Mouse (Mus musculus): Measurements from ENCODE around the gene Rbfox3. TPM values are rescaled to one million over a fixed set of nuclear protein-coding genes. Genes with fewer than 3 reads are reported as not detected.

Rbfox3 gene
- total RNA-seq, 2 experiments from 2014 or later: 0.26 to 0.63 TPM

- DNase-seq: no peak
These were observed 407.8 kb downstream of the Rbfox3 start for GRCm38 (mm10) chr11:118503418-118504179.

DNA sequence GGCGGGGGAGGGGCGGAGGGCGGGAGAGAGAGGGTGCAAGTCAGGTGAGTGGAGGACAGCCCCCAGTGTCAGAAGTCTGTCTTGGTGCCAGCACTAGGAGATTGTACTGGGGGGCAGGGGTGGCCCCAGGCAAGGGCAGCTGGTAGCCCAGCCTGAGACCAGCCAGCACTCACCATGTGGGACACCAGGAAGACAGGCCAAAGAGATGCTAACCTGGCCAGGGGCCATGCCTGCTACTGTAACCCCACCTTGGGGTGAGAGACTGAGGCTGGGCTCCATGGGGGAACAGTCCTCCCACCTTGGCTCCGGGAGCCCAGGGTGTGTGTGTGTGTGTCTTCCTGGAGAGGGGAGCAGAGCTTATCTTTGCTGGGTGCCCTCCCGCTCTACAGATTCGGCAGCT, 408.4 kb downstream of the Rbfox3 start:
- no peak for DNase-seq

DNA sequence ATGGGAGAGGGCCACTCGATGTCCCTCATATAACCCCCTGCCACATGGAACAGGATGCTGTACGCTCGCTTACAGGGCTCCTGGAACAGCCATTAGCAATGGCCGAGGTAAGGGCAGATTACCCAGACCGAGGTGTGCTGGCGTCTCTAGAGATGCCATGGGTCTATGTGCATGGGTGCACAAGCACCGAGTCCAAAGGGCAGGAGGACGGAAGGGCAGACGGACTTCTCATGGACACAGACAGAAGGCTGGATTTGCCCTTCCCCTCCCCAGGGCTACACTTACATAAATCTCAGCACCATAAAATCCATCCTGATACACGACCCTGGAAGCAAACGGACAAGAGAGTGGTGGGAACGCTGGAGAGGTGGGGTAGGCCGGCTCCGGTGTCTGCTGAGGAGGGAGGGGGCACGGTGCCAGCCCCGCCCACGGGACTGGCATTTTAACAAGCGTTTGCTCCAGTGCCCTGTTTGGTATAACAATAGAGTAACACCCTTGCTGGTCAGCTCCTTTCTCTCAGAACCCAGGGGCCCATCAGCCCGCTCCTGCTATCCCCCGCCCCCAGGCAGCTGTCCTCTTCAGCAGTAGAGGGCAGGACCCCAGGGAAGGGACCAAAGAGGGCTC, 415.2 kb downstream of the Rbfox3 start:
- DNase-seq: no peak

DNA sequence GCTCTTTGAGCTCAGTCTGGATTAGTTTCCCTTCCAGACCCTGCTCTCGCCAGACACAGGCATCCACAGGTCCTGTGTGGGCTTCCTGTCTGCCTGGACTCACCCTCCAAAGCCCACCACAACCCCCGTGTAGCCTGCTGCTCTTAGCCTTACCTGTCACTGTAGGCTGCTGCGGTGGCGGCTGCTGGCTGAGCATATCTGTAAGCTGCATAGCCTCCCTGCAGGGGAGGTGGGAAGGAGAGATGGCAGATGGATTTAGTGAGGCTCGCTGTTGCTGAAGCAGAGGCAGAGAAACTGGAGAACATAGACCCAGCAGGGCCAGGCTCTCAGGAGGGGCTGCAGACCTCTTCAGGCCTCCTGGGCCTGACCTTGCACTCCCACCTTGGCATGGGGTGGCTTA, 416.3 kb downstream of the Rbfox3 start:
- no peak for DNase-seq

GRCm38 (mm10) chr11:118494001-118494737, 417.2 kb downstream of the Rbfox3 start:
- DNase-seq: no peak

DNA sequence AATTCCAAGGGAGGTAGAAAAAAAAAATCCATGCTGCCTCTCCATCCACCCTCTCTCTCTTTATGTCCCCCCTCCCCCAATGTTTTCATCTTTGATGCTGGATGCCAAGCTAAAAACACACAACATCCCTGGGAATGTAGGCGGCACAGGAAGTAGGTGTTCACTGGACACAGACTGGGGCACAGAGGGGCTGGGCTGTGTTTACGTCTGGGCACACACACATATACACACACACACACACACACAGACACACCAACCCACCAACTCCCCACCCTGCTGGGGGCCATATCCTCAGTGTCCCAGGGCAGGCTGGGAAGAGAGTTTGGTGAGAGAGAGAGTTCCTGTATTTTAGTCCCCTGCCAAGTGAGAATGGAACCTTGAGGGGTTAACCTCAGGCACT, 417.9 kb downstream of the Rbfox3 start:
- DNase-seq: no peak

DNA sequence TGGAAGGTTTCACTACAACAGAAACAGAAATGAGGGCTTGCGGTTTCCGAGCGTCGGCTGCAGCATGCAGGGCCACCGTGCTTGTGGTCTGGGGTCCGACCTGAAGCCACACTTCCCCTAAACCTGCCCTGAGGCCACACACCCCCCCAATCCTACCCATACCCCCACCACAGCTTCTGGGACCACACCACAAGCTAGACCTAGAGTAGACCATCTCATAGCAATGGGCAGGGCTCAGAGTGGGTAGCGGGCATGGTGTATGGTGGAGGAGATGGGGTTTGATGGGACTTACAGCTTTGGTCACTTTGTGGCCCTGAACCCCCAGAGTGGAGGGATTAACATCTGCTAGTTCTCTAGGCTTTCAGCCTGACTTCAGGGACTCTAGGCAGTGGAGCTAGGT, 420.2 kb downstream of the Rbfox3 start:
- no peak for DNase-seq

DNA sequence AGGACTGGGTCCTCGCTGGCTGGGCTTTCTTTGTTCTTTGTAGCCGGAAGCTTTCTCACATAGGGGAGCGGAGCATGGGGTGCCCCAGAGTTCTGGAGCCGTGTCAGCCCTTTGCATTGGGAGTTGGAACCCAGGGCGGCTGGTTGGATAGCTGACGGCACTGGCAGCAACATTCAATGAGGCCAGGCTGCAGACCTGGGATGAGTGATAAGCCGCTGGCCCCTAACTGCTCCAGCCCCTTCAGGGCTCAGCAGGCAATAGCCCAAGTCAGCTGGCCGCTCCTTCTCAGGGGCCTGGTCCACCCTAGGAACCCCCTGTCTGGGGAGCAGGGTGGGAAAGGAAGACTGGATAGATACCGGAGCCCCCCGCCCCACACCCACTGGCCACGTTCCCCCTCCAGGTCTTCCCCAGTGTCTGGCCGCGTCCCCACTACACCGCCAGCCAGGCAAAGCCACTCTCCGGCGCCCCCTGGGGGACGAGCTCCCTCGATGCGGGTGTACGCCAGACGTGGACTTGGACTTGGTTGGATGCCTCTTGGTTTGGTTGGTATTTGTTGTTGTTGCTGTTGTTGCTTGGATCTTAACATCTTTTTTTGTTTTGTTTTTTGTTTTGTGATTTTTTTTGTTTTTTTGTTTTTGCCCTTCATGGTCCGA, 420.7 kb downstream of the Rbfox3 start:
- DNase-seq: peak; percentile 94

DNA sequence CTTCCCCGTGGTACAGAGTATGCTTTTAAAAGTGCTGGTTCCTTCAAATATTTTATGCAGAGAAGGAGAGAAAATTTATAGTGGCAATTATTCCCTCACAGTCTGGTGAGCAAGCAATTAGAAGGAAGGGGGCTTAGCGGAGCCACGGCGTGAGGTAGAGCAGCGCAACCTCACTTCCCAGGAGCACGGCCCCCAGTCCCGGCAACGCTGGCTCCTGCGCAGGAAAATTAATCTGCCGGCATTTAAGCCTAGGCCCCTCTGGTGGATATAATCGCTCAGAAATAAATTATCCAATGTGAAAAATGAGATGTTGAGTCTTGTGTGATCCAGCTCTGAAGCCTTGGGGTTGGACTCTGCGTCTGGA, 422.5 kb downstream of the Rbfox3 start:
- DNase-seq: no peak

DNA sequence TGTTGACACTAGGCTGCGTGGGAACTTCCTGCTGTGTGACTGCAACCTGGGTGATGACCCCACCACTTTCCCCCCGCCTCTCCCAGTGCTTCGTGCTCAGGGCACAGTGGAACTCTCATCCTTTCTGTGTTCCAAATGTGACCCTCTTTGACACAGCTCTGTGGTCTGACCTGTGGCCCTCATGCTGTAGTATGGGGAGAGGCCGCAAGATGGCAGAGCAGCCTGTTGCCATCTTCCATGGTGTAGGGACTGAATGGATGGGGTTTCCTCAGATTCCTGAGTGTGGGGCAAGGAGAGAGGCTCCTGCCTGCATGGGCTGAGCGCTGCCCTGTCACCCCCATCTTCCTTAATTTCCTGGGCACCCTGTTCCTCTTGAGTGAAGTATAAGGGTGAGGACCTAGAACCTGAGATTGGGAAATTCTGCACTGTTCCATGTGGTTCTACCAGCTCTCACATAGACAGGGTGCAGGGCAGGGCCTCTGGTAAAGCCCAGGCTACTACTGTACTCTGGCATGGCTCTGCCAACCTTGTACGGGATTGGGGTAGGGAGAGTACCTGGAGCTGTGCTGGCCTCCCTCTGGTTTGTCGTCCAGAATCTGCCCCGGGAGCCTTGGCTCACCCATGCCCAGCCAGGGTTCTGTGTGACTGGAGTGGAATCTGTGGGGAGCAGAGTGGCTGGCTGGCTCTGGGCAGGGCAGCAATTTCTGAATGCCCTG, 423.0 kb downstream of the Rbfox3 start:
- DNase-seq: no peak

DNA sequence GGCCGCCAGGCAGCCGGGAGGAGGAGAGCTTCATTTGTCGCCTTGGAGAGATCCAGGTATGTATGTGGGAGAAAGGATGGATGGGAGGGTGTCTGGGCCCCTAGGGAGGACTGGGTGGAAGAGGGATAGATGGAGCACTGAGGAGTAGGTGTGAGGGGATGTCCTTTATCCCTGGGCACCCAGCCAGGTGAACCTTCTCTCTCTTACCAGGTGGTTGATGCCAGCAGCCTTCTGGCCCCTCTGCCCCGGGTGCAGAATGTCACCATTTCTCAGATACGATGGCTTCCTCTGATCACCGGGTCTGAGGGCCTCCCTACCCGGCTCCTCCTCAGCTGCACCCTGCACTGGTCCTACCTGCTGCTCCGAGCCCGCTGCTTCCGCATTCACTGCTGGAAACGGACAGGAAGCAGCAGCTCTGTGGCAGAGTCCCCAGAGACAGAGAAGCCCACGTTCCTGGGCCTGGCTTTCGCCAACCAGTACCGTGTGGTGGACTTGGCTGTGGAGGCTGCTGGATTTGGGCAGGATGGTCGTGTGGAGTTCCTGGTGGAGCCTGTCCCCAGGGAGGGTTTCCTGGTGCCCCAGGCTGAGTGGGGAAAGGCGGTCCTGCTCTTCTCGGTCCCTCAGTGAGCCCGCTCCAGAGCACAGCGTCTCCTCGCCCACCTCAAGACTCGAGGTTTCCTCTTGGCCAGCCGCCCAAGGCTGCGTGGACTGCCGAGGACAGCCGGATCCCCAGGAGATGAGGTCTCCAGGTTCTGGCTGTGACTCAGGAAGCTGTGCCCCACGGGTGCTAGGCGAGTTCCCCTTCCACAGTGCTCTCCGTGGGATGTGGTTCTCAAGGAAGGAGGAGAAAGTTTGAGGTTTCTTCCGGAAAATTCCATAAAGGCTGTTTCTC, 424.3 kb downstream of the Rbfox3 start:
- DNase-seq: no peak

GRCm38 (mm10) chr11:118486281-118486680, 425.1 kb downstream of the Rbfox3 start:
- no peak for DNase-seq

GRCm38 (mm10) chr11:118485780-118486179, 425.6 kb downstream of the Rbfox3 start:
- no peak for DNase-seq

GRCm38 (mm10) chr11:118485338-118485737, 426.1 kb downstream of the Rbfox3 start:
- DNase-seq: no peak

DNA sequence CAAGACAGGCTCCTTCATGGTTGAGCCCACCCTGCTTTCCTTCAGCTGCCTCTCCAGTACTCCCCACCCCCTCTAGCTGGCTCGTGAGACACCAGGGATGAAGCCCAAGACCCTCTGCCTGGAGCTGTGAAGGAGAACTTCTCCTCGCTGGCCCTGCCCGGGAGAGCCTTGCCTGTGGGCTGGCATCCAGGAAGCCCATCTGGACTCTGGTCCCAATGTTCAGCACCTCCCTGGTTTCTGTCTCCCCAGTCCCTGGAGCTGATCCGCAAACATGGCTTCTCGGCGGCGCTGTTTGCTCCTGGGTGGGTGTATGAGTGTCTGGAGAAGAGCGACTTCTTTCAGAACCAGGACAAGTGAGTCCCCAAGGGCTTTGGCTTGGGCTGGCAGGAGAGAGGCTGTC, 427.2 kb downstream of the Rbfox3 start:
- no peak for DNase-seq

GRCm38 (mm10) chr11:118481751-118482150, 429.6 kb downstream of the Rbfox3 start:
- DNase-seq: no peak

- no peak for DNase-seq
These were observed 430.2 kb downstream of the Rbfox3 start for GRCm38 (mm10) chr11:118481231-118481630.

DNA sequence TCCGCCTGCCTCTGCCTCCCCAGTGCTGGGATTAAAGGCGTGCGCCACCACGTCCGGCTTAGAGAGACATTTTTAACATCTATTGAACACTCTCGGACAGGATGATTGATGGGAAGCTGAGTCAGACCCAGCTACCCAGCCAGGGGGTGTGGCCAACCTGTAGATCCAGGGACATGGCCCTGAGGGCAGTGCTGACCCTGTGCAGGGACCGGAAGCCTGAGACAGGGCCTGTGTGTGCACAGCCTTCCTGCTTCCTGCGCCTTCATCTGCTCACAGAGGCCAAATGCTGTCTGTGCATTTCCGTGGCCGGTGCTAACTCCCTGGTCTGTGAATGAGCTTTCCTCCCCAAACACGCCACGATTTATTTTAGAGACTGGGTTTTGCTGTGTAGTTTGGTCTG, 431.6 kb downstream of the Rbfox3 start:
- no peak for DNase-seq

- DNase-seq: peak; percentile 93
These were observed 434.7 kb downstream of the Rbfox3 start, which contains the start of gene Engase for GRCm38 (mm10) chr11:118476396-118477373. Engase (plus strand) TSS chr11:118476829.
